Mouse (Mus musculus) intestine, embryonic 16.5 days (tissue): ENCODE data around the gene Acoxl. TPM values are rescaled to one million over a fixed set of nuclear protein-coding genes. Genes with fewer than 3 reads are reported as not detected.

Source experiments
- ATAC-seq: fragments of 200-750 bp; cut with Nextera tagmentation; 2 replicates; pipeline ENCODE4 v1.8.0; 2017; ENCODE audit warnings: moderate TSS enrichment, moderate library complexity
- H3K27ac ChIP-seq: fragments of 300-500 bp; sonication (generic); 2 replicates; pipeline ENCODE4 v1.5.1; 2014; ENCODE audit warnings: mild to moderate bottlenecking, low read length
- H3K27me3 ChIP-seq: fragments of 300-500 bp; sonication (generic); replicated peaks from 2 replicates; pipeline ENCODE4 v1.6.1; 2014; ENCODE audit warnings: low read length, control low read depth, mixed read lengths; ENCODE audit not compliant: control insufficient read depth, insufficient read depth
- H3K36me3 ChIP-seq: fragments of 300-500 bp; sonication (generic); 2 replicates; pipeline ENCODE4 v1.6.1; 2014; ENCODE audit warnings: low read length, control low read depth; ENCODE audit not compliant: control insufficient read depth, insufficient read depth
- H3K4me1 ChIP-seq: fragments of 300-500 bp; sonication (generic); 2 replicates; pipeline ENCODE4 v1.6.1; 2014; ENCODE audit warnings: low read length, control low read depth, mixed read lengths; ENCODE audit not compliant: control insufficient read depth, insufficient read depth
- H3K4me2 ChIP-seq: fragments of 300-500 bp; sonication (generic); 2 replicates; pipeline ENCODE4 v1.6.1; 2014; ENCODE audit warnings: low read depth, low read length, control low read depth
- H3K4me3 ChIP-seq: fragments of 300-500 bp; sonication (generic); 2 replicates; pipeline ENCODE4 v1.5.1; 2014; ENCODE audit warnings: mild to moderate bottlenecking, low read length
- H3K9ac ChIP-seq: fragments of 300-500 bp; sonication (generic); 2 replicates; pipeline ENCODE4 v1.6.1; 2014; ENCODE audit warnings: low read depth, low read length
- H3K9me3 ChIP-seq: fragments of 300-500 bp; sonication (generic); 2 replicates; pipeline ENCODE4 v1.6.1; 2016; ENCODE audit warnings: low read length, control low read depth; ENCODE audit not compliant: control insufficient read depth
- whole genome bisulfite sequencing: fragments of 180-500 bp; shearing (Covaris S2); extraction: QIAGEN DNeasy Blood & Tissue Kit; methylation state at CpG from one replicate; pipeline ENCODE4 v1.1.7; 2014; 5-methylcytosine and 5-hydroxymethylcytosine counted together
- polyA plus RNA-seq: library from polyadenylated mRNA; unstranded; fragments of >200 nt; fragmentation: Nextera tagmentation; extraction: Ambion mirVana; gene quantifications from 2 replicates; pipeline ENCODE4 v1.2.1, GENCODE M21; 2015

Acoxl gene
- polyA plus RNA-seq, 1 experiment from 2014 or later = 0.10 TPM

- H3K9ac ChIP-seq = peak overlapping the region; percentile 80
- peaks cover 28% of the 10 kb centered on the region for H3K4me1 ChIP-seq
- H3K4me2 ChIP-seq = peak overlapping the region; percentile 99
- H3K4me3 ChIP-seq = peak overlapping the region; percentile 80
- peak; percentile 45 for ATAC-seq
- H3K36me3 ChIP-seq = no peaks in the 10 kb centered on the region; the same call in none of the 2 replicates
- peak overlapping the region; percentile 86 for H3K27ac ChIP-seq
- H3K27me3 ChIP-seq = peaks cover 10% of the 10 kb centered on the region; the same call in 1 of the 2 replicates
- H3K9me3 ChIP-seq = no peaks in the 10 kb centered on the region
- under 1% methylated on average over 48 of the region's 48 CpGs for WGBS
Observed at GRCm38 (mm10) chr2:128127691-128128292, 289.1 kb downstream of the Acoxl start.

- WGBS = 38% methylated on average over 10 of the region's 10 CpGs
- no peaks in the 10 kb centered on the region for H3K9me3 ChIP-seq
- H3K9ac ChIP-seq = peak overlapping the region; percentile 80
- H3K27ac ChIP-seq = no peak overlapping the region
- H3K4me1 ChIP-seq = peaks cover 20% of the 10 kb centered on the region
- peak overlapping the region; percentile 80 for H3K4me3 ChIP-seq
- no peaks in the 10 kb centered on the region; the same call in none of the 2 replicates for H3K36me3 ChIP-seq
- H3K4me2 ChIP-seq = peak overlapping the region; percentile 99
- H3K27me3 ChIP-seq = peaks cover 7% of the 10 kb centered on the region; the same call in 1 of the 2 replicates
- no peak for ATAC-seq
Observed at GRCm38 (mm10) chr2:128128532-128128931, 289.9 kb downstream of the Acoxl start.

DNA sequence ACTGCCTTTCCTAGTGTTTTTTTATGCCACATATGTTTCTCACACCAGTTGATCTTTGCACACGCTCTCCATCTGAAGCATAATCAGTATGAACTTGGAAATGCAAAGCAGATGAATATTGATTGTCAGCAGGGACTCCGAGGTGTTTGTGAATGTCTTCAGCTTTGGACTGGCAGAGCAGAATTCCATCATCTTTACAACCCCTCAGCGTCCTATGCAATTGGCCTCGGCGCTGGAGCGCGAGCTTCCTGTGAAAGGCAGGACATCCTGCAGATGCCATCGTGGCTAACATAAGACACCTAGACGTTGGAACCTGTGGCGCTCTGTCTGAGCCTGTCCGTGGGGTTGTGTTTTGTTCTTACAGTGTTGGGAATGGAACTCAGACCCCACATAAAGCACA, 292.8 kb downstream of the Acoxl start:
- no peak for ATAC-seq
- H3K9me3 ChIP-seq = no peaks in the 10 kb centered on the region
- peaks cover 5% of the 10 kb centered on the region for H3K4me1 ChIP-seq
- no peak overlapping the region for H3K4me2 ChIP-seq
- no peaks in the 10 kb centered on the region; the same call in none of the 2 replicates for H3K36me3 ChIP-seq
- no peak overlapping the region for H3K4me3 ChIP-seq
- 88% methylated on average over 11 of the region's 11 CpGs for WGBS
- H3K9ac ChIP-seq = no peak overlapping the region
- H3K27ac ChIP-seq = no peak overlapping the region
- H3K27me3 ChIP-seq = no peaks in the 10 kb centered on the region

DNA sequence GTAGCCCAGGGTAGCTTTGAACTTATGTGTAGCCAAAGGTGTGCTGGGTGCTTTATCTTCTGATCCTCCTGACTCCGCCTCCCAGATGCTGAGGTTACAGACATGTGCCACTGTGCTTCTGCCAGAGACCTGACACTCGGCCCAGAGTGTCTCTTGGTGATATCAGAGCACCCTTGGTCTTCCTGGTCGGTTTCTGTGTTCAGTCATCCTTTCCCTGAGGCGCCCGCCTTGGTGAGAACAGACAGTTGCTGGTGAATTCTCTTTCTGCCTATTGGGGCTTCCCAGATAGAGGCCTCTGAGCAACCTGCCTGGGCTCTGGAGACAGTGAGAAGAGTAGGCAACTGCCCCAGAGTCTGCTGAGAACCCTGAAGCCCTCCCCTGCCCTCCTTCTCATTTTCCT, 294.0 kb downstream of the Acoxl start:
- Histone ChIP-seq H3K36me3 (no peaks in the 10 kb centered on the region; the same call in none of the 2 replicates), H3K9ac (no peak overlapping the region), H3K4me3 (no peak overlapping the region), H3K4me2 (no peak overlapping the region), H3K4me1 (peaks cover 8% of the 10 kb centered on the region), H3K27ac (no peak overlapping the region), H3K9me3 (no peaks in the 10 kb centered on the region), H3K27me3 (no peaks in the 10 kb centered on the region)
- WGBS = 83% methylated on average over 5 of the region's 5 CpGs
- no peak for ATAC-seq

DNA sequence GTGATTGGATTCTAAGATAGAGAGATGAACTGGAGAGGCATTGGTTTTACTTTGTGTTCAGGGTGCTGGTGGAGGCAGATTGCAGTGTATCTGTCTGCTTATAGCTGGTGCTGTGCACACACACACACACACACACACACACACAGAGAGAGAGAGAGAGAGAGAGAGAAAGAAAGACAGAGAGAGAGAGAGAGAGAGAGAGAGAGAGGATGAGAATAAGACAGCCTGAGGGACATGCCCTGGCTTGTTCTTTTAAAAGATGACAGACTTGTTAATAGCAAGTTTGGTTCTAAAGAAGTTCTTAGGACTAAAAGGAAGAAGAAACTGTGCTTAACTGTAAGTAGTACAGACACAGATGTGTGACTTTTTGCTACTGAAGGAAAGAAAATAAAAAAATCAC, 295.2 kb downstream of the Acoxl start:
- Histone ChIP-seq H3K9ac (no peak overlapping the region), H3K9me3 (no peaks in the 10 kb centered on the region), H3K4me1 (peaks cover 4% of the 10 kb centered on the region), H3K27me3 (no peaks in the 10 kb centered on the region), H3K4me2 (no peak overlapping the region), H3K36me3 (no peaks in the 10 kb centered on the region; the same call in none of the 2 replicates), H3K27ac (no peak overlapping the region), H3K4me3 (no peak overlapping the region)
- ATAC-seq = no peak

GRCm38 (mm10) chr2:128134474-128134873, 295.8 kb downstream of the Acoxl start:
- Histone ChIP-seq H3K36me3 (no peaks in the 10 kb centered on the region; the same call in none of the 2 replicates), H3K4me2 (no peak overlapping the region), H3K27me3 (no peaks in the 10 kb centered on the region), H3K4me1 (peaks cover 3% of the 10 kb centered on the region; the same call in 1 of the 2 replicates), H3K9me3 (no peaks in the 10 kb centered on the region), H3K9ac (no peak overlapping the region), H3K27ac (no peak overlapping the region), H3K4me3 (no peak overlapping the region)
- no peak for ATAC-seq
- 65% methylated on average over 5 of the region's 5 CpGs for whole genome bisulfite sequencing

- no peak for ATAC-seq
- H3K36me3 ChIP-seq = no peaks in the 10 kb centered on the region; the same call in none of the 2 replicates
Observed at GRCm38 (mm10) chr2:128134948-128135347, 296.3 kb downstream of the Acoxl start.

DNA sequence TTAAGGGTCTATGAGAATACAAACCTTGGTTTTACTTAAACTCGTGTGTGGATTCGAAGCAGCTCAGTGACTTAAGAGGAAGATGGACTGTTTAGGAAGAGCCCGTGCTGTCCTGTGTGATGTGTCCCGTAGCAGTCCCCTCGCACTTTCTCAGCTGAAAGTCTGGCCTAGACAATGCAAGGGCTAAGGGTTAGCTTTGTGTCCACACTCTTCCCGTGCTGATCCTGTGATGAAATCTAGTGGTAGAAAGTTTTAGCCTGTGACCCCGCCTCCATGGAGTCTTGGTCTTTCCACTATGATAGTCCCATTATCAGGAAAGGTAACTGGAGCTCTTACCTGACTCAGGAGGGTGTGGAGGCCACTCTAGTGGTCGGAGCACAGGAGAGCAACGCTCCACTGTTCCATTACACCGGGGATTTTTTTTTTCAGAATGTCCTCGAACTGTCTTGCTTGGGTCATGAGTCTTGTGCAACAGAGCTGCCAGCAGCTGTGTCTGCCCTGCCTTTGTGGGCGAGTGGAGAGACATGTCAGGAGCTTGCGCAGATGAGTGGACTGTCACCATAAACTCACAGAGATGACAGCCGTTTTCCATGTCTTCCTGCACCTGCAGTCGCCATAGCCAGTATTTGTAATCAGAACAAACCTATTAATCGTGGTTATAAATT, 298.2 kb downstream of the Acoxl start:
- no peak overlapping the region for H3K4me3 ChIP-seq
- H3K4me2 ChIP-seq = no peak overlapping the region
- no peaks in the 10 kb centered on the region for H3K9me3 ChIP-seq
- ATAC-seq = peak; percentile 31; the same call in 1 of the 2 replicates
- no peak overlapping the region for H3K9ac ChIP-seq
- H3K4me1 ChIP-seq = peaks cover 3% of the 10 kb centered on the region; the same call in 1 of the 2 replicates
- no peaks in the 10 kb centered on the region for H3K36me3 ChIP-seq
- 79% methylated on average over 16 of the region's 16 CpGs for WGBS
- no peaks in the 10 kb centered on the region for H3K27me3 ChIP-seq
- no peak overlapping the region for H3K27ac ChIP-seq

More at GRCm38 (mm10) chr2:128134948-128135347, 296.3 kb downstream of the Acoxl start:
- Histone ChIP-seq H3K27me3 (no peaks in the 10 kb centered on the region), H3K27ac (no peak overlapping the region), H3K9ac (no peak overlapping the region), H3K4me1 (peaks cover 3% of the 10 kb centered on the region; the same call in 1 of the 2 replicates), H3K4me2 (no peak overlapping the region), H3K4me3 (no peak overlapping the region), H3K9me3 (no peaks in the 10 kb centered on the region)
- 69% methylated on average over 8 of the region's 8 CpGs for WGBS

DNA sequence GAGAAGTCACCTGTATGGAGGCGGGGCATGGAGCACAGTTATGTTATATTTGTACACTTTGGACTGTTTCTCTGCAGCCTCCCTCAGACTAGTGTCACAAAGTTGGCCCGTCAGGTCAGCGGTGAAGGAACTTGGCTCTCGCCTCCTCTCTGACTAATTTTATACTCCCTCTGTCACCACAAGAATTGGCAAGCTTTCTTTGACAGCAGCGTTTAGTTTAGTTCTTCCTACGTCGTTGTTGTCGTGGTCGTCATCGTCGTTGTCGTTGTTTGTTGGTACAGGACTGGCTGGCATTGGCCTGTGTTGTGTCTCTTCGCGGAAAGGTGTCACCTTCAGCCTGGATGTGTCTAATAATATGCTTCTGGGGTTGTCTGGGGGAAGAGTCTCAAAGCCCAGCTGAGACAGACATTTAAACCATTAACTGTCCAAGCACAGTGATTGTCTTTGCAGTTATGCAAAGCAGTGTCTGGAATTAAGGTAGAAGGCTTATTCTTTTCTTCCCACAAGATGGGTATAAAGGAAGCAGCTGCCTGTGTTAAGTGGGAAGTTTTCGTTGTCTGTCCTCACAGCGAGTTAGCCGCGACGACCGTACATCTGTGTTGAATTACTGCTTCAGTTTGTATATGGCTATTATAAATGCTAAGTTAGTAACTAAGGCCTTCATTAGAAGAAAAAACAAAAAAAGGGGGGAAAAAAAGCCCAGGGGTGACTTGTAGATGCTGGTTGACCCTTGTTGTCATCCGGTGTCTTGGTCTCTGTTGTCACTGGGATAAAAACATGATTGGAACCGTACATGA, 299.0 kb downstream of the Acoxl start:
- Histone ChIP-seq H3K4me1 (peaks cover 3% of the 10 kb centered on the region; the same call in 1 of the 2 replicates), H3K4me2 (no peak overlapping the region), H3K36me3 (no peaks in the 10 kb centered on the region), H3K27ac (no peak overlapping the region), H3K4me3 (no peak overlapping the region), H3K9me3 (no peaks in the 10 kb centered on the region), H3K9ac (no peak overlapping the region), H3K27me3 (no peaks in the 10 kb centered on the region)
- WGBS = 87% methylated on average over 22 of the region's 22 CpGs
- ATAC-seq = no peak
